Mouse (Mus musculus) kidney, embryonic 14.5 days (tissue): Measurements from ENCODE around the gene Lrpprc. TPM values are rescaled to one million over a fixed set of nuclear protein-coding genes. Genes with fewer than 3 reads are reported as not detected.

ENCODE experiments used
- ATAC-seq: fragments of 200-750 bp; cut with Nextera tagmentation; 2 replicates; pipeline ENCODE4 v1.8.0; 2017; ENCODE audit warnings: moderate number of reproducible peaks, mild to moderate bottlenecking, moderate TSS enrichment, moderate library complexity; ENCODE audit not compliant: low FRiP score, low TSS enrichment
- H3K27ac ChIP-seq: fragments of 300-500 bp; sonication (generic); 2 replicates; pipeline ENCODE4 v1.5.1; 2014; ENCODE audit warnings: low read depth, mild to moderate bottlenecking, low read length, moderate library complexity, mixed read lengths
- H3K27me3 ChIP-seq: fragments of 300-500 bp; sonication (generic); 2 replicates; pipeline ENCODE4 v1.6.1; 2014; ENCODE audit warnings: mild to moderate bottlenecking, low read length; ENCODE audit not compliant: control insufficient read depth, insufficient read depth
- H3K36me3 ChIP-seq: fragments of 300-500 bp; sonication (generic); 2 replicates; pipeline ENCODE4 v1.6.1; 2014; ENCODE audit warnings: low read length, mixed read lengths; ENCODE audit not compliant: control insufficient read depth, insufficient read depth
- H3K4me1 ChIP-seq: fragments of 300-500 bp; sonication (generic); 2 replicates; pipeline ENCODE4 v1.6.1; 2014; ENCODE audit warnings: low read length, mixed read lengths; ENCODE audit not compliant: control insufficient read depth, insufficient read depth
- H3K4me2 ChIP-seq: fragments of 300-500 bp; sonication (generic); replicated peaks from 2 replicates; pipeline ENCODE4 v1.6.1; 2014; ENCODE audit warnings: low read depth, mild to moderate bottlenecking, low read length
- H3K4me3 ChIP-seq: fragments of 300-500 bp; sonication (generic); 2 replicates; pipeline ENCODE4 v1.5.1; 2014; ENCODE audit warnings: mild to moderate bottlenecking, low read length
- H3K9ac ChIP-seq: fragments of 300-500 bp; sonication (generic); 2 replicates; pipeline ENCODE4 v1.6.1; 2014; ENCODE audit warnings: low read depth, mild to moderate bottlenecking, low read length, moderate library complexity
- H3K9me3 ChIP-seq: fragments of 300-500 bp; sonication (generic); 2 replicates; pipeline ENCODE4 v1.6.1; 2016; ENCODE audit warnings: low read length; ENCODE audit not compliant: control insufficient read depth
- WGBS: fragments of 180-500 bp; shearing (Covaris S2); extraction: QIAGEN DNeasy Blood & Tissue Kit; methylation state at CpG from one replicate; pipeline ENCODE4 v1.1.7; 2014; 5-methylcytosine and 5-hydroxymethylcytosine counted together
- polyA plus RNA-seq: library from polyadenylated mRNA; unstranded; fragments of >200 nt; fragmentation: Nextera tagmentation; extraction: Ambion mirVana; gene quantifications from 2 replicates; pipeline ENCODE4 v1.2.1, GENCODE M21; 2014

Gene Lrpprc
- 26.9 and 64.7 TPM in 2 replicates for polyA plus RNA-seq

GRCm38 (mm10) chr17:84790447-84791098, at the start of gene Lrpprc:
TSS of gene Lrpprc (minus strand) at chr17:84790789.
- peak; percentile 99 for ATAC-seq
- peaks cover 10% of the 10 kb centered on the region for H3K4me1 ChIP-seq
- peak within 1 kb of the TSS; percentile 67 for H3K27ac ChIP-seq
- H3K4me2 ChIP-seq, result peak within 1 kb of the TSS; percentile 89
- H3K9me3 ChIP-seq, result no peaks in the 10 kb centered on the region
- H3K27me3 ChIP-seq, result no peaks in the 10 kb centered on the region
- H3K4me3 ChIP-seq, result peak within 1 kb of the TSS; percentile 100
- under 1% methylated on average over 50 of the region's 51 CpGs for WGBS
- H3K36me3 ChIP-seq, result no peaks in the 10 kb centered on the region
- peak within 1 kb of the TSS; percentile 86 for H3K9ac ChIP-seq

DNA sequence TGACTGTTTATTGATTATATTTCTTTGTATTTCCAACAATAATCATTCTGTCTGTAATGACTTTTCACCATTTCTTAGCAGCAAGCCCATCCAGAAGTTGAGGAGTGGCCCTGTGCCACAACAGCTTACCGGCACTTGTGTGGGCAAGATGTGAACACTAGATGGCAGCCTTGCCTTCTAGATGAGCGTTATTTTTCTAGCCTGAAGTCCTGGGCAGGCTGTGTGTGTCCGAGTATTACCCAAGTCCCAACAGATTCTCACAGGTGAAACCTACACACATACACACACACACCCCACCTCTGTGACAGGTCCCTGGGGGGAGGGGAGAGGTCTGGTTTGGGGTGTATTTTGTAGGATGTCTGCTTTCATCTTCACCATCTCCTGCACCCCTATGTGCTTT, 47.2 kb upstream of the Lrpprc start:
- Histone ChIP-seq H3K9ac (no peak overlapping the region), H3K4me3 (no peak overlapping the region), H3K27me3 (no peaks in the 10 kb centered on the region), H3K36me3 (no peaks in the 10 kb centered on the region), H3K4me2 (no peak overlapping the region), H3K9me3 (no peaks in the 10 kb centered on the region), H3K4me1 (no peaks in the 10 kb centered on the region), H3K27ac (no peak overlapping the region)
- WGBS, result 2% methylated on average over 3 of the region's 3 CpGs
- peak; percentile 71 for ATAC-seq

- no peaks in the 10 kb centered on the region for H3K27me3 ChIP-seq
- no peak overlapping the region for H3K4me2 ChIP-seq
- WGBS, result 67% methylated on average over 9 of the region's 9 CpGs
- H3K9me3 ChIP-seq, result no peaks in the 10 kb centered on the region
- no peaks in the 10 kb centered on the region for H3K36me3 ChIP-seq
- no peak overlapping the region for H3K4me3 ChIP-seq
- H3K9ac ChIP-seq, result no peak overlapping the region
- no peak overlapping the region for H3K27ac ChIP-seq
- no peak for ATAC-seq
- H3K4me1 ChIP-seq, result no peaks in the 10 kb centered on the region
Measured at GRCm38 (mm10) chr17:84835249-84835648, 44.7 kb upstream of the Lrpprc start.

DNA sequence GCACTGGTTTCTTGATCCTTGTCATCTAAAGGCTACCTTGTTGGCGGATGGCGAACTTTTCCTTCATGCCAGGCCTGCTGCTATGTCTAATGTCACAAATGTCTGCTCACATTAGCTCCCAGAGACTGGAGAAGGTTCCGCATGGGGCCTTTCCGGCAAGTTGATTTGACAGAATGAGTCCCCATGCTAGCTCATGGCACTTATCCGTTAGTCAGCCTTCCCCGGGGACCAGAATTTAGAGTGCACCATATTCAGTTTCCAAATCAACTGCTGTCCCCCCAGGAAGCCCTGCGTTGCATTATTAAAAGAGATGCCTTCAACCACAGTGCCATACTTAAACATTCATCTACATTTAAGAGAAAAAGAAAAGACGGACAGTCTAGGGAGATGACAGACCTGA, 41.8 kb upstream of the Lrpprc start:
- Histone ChIP-seq H3K4me2 (no peak overlapping the region), H3K4me3 (no peak overlapping the region), H3K9ac (no peak overlapping the region), H3K4me1 (no peaks in the 10 kb centered on the region), H3K9me3 (no peaks in the 10 kb centered on the region), H3K36me3 (no peaks in the 10 kb centered on the region), H3K27me3 (no peaks in the 10 kb centered on the region), H3K27ac (no peak overlapping the region)
- no peak for ATAC-seq
- WGBS, result 67% methylated on average over 8 of the region's 8 CpGs

- Histone ChIP-seq H3K4me1 (no peaks in the 10 kb centered on the region), H3K36me3 (no peaks in the 10 kb centered on the region), H3K27ac (no peak overlapping the region), H3K9me3 (no peaks in the 10 kb centered on the region), H3K4me3 (no peak overlapping the region), H3K4me2 (no peak overlapping the region), H3K27me3 (no peaks in the 10 kb centered on the region), H3K9ac (no peak overlapping the region)
- WGBS, result 92% methylated on average over 6 of the region's 6 CpGs
- ATAC-seq, result no peak
Measured at GRCm38 (mm10) chr17:84828301-84828700, 37.7 kb upstream of the Lrpprc start.

GRCm38 (mm10) chr17:84820603-84821002, 30.0 kb upstream of the Lrpprc start:
- Histone ChIP-seq H3K9me3 (no peaks in the 10 kb centered on the region), H3K36me3 (no peaks in the 10 kb centered on the region), H3K9ac (no peak overlapping the region), H3K27ac (no peak overlapping the region), H3K4me3 (no peak overlapping the region), H3K4me2 (no peak overlapping the region), H3K4me1 (no peaks in the 10 kb centered on the region), H3K27me3 (no peaks in the 10 kb centered on the region)
- 13% methylated on average over 4 of the region's 4 CpGs for WGBS
- ATAC-seq, result no peak

- no peaks in the 10 kb centered on the region for H3K27me3 ChIP-seq
- no peak for ATAC-seq
- no peak overlapping the region for H3K9ac ChIP-seq
- no peaks in the 10 kb centered on the region for H3K9me3 ChIP-seq
- 92% methylated on average over 5 of the region's 5 CpGs for WGBS
- H3K27ac ChIP-seq, result no peak overlapping the region
- H3K4me2 ChIP-seq, result no peak overlapping the region
- H3K4me1 ChIP-seq, result no peaks in the 10 kb centered on the region
- no peaks in the 10 kb centered on the region for H3K36me3 ChIP-seq
- H3K4me3 ChIP-seq, result no peak overlapping the region
Measured at GRCm38 (mm10) chr17:84818390-84818789, 27.8 kb upstream of the Lrpprc start.

DNA sequence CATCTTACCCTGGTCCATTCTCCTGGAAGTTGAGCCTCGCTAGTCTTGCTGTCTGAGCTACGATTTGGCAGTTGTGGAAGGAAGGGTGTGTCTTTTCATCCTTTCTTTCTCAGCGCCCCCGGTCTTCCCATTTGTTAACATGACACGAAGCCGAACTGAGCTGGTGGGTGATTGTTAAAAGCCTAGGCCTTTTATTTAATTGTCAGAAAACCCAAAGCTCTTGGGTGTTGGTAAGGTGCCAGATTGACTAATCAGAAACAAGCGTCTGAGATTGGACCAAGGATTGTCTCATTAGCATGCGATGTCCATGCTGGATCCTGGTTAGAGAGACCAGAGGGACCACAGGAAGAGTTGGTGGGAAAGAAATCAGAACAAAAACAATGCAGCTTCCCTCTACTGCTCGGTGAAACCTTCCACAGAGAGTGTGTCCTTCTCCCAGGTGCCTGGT, 25.4 kb upstream of the Lrpprc start:
- Histone ChIP-seq H3K4me2 (no peak overlapping the region), H3K27ac (no peak overlapping the region), H3K36me3 (no peaks in the 10 kb centered on the region), H3K9me3 (no peaks in the 10 kb centered on the region), H3K9ac (no peak overlapping the region), H3K4me1 (no peaks in the 10 kb centered on the region), H3K27me3 (no peaks in the 10 kb centered on the region), H3K4me3 (no peak overlapping the region)
- no peak for ATAC-seq
- 79% methylated on average over 9 of the region's 9 CpGs for WGBS

GRCm38 (mm10) chr17:84814905-84815304, 24.3 kb upstream of the Lrpprc start:
- no peaks in the 10 kb centered on the region for H3K4me1 ChIP-seq
- 80% methylated on average over 7 of the region's 7 CpGs for WGBS
- no peak overlapping the region for H3K27ac ChIP-seq
- no peaks in the 10 kb centered on the region for H3K36me3 ChIP-seq
- no peak overlapping the region for H3K4me2 ChIP-seq
- no peaks in the 10 kb centered on the region for H3K27me3 ChIP-seq
- H3K4me3 ChIP-seq, result no peak overlapping the region
- H3K9me3 ChIP-seq, result no peaks in the 10 kb centered on the region
- ATAC-seq, result no peak
- H3K9ac ChIP-seq, result no peak overlapping the region
